Comparison of ENCODE assay signal across 24 mouse cellular contexts in genomic region chr3:145872680-145873079, GRCm38 (mm10). TPM values are rescaled to one million over a fixed set of nuclear protein-coding genes. Genes with fewer than 3 reads are reported as not detected.
DNase-seq lines count a peak whose midpoint lies in the region; TF ChIP-seq lines count a peak whose summit lies in the region.
"Had no signal": no experiment of that assay in that cellular context is flagged by ENCODE, and none has a peak within 500 bp of the region (broad histone marks: within the 10 kb centered on the region; RNA-seq: fewer than 3 reads in every experiment).

No protein-coding gene starts in this region.

- H3ac ChIP-seq in myocyte (ENCODE audit: control insufficient read depth, insufficient read length), result no peak overlapping the region

- H3K27me3 ChIP-seq in heart, embryonic 10.5 days (ENCODE audit: insufficient read depth, poor library complexity, severe bottlenecking), result no peaks in the 10 kb centered on the region
- H3K27me3 ChIP-seq in ES-Bruce4 (ENCODE audit: control insufficient read depth, insufficient read depth, low read length, poor library complexity, severe bottlenecking) (no peaks in the 10 kb centered on the region), myocyte (ENCODE audit: control insufficient read depth, insufficient read depth, insufficient read length) (no peaks in the 10 kb centered on the region)
- H3K27me3 ChIP-seq: embryonic facial prominence, embryonic 15.5 days; limb, embryonic 12.5 days; liver, embryonic 12.5 days; Patski; stomach, embryonic 15.5 days had no signal

- peak overlapping the region; percentile 18; the same call in 1 of the 2 replicates for H3K9ac ChIP-seq in ES-Bruce4 (ENCODE audit: low read depth, poor library complexity, severe bottlenecking)
- H3K9ac ChIP-seq: embryonic facial prominence, embryonic 15.5 days; limb, embryonic 12.5 days; liver, embryonic 12.5 days; stomach, embryonic 15.5 days had no signal

- peak; percentile 25 to 42 for DNase-seq in cerebellum, postnatal 14 days
- no peak for DNase-seq in cerebellum, adult 11 months
- peak; percentile 52 to 68 for DNase-seq in heart, adult 18-20 months
- no peak for DNase-seq in heart, embryonic 10.5 days (ENCODE audit: low spot score)
- no peak for DNase-seq in left cerebral cortex, adult 11 months (ENCODE audit: low spot score)
- DNase-seq: adrenal gland, adult 8-10 months; kidney, adult 9 months; kidney, postnatal 25 days; lung, adult 18-20 months; lung, postnatal 10 days; right cerebral cortex, postnatal 4 days; thymus, adult 18-20 months; thymus, postnatal 4 days had no signal

- no peak for TF ChIP-seq CTCF in ES-Bruce4 (IDR thresholded peaks at IDR 0.05; ENCODE audit: low read depth, low read length)

- 87% methylated on average over 9 of the region's 9 CpGs for WGBS in heart, embryonic 10.5 days

- TF ChIP-seq EP300 in ES-Bruce4 (IDR thresholded peaks at IDR 0.05; ENCODE audit: insufficient read depth, low read depth, low read length), result no peak

- H3K36me3 ChIP-seq in heart, embryonic 10.5 days, result no peaks in the 10 kb centered on the region
- H3K36me3 ChIP-seq in ES-Bruce4 (ENCODE audit: control insufficient read depth, insufficient read depth, low read length, poor library complexity, severe bottlenecking), result no peaks in the 10 kb centered on the region
- no peaks in the 10 kb centered on the region for H3K36me3 ChIP-seq in myocyte (ENCODE audit: control insufficient read depth, insufficient read depth)
- H3K36me3 ChIP-seq: embryonic facial prominence, embryonic 15.5 days; G1E; limb, embryonic 12.5 days; liver, embryonic 12.5 days; midbrain, embryonic 10.5 days; stomach, embryonic 15.5 days had no signal

- no peaks in the 10 kb centered on the region for H3K79me2 ChIP-seq in myocyte (ENCODE audit: control insufficient read depth, insufficient read depth)

- no peak overlapping the region for H3K4me3 ChIP-seq in heart, embryonic 10.5 days
- peak overlapping the region; percentile 78 for H3K4me3 ChIP-seq in ES-Bruce4 (ENCODE audit: low read depth, low read length)
- H3K4me3 ChIP-seq in myocyte, result no peak overlapping the region
- H3K4me3 ChIP-seq: embryonic facial prominence, embryonic 15.5 days; layer of hippocampus, adult 2 months; limb, embryonic 12.5 days; liver, embryonic 12.5 days; midbrain, embryonic 10.5 days; stomach, embryonic 15.5 days had no signal

- peaks cover 8% of the 10 kb centered on the region; the same call in 1 of the 2 replicates for H3K4me1 ChIP-seq in heart, embryonic 10.5 days
- H3K4me1 ChIP-seq in ES-Bruce4 (ENCODE audit: control insufficient read depth, insufficient read depth, low read length), result no peaks in the 10 kb centered on the region
- H3K4me1 ChIP-seq: embryonic facial prominence, embryonic 15.5 days; liver, embryonic 12.5 days; stomach, embryonic 15.5 days had no signal

- peak overlapping the region; percentile 46 for H3K4me2 ChIP-seq in myocyte (ENCODE audit: low read depth)
- H3K4me2 ChIP-seq: embryonic facial prominence, embryonic 15.5 days; limb, embryonic 12.5 days; liver, embryonic 12.5 days; stomach, embryonic 15.5 days had no signal

- no peak for TF ChIP-seq POLR2A in ES-Bruce4 (IDR thresholded peaks at IDR 0.05; ENCODE audit: insufficient read depth, low read length)
- TF ChIP-seq POLR2A in myocyte (IDR thresholded peaks at IDR 0.05; ENCODE audit: insufficient read length, low read depth), result no peak

- H3K27ac ChIP-seq in heart, embryonic 10.5 days, result no peak overlapping the region
- no peak overlapping the region; the same call in 1 of the 2 replicates for H3K27ac ChIP-seq in ES-Bruce4 (ENCODE audit: insufficient read depth, low read length)
- H3K27ac ChIP-seq: embryonic facial prominence, embryonic 15.5 days; hindbrain, postnatal 0 days; layer of hippocampus, adult 2 months; limb, embryonic 12.5 days; liver, embryonic 12.5 days; midbrain, embryonic 10.5 days; stomach, embryonic 15.5 days had no signal

- H3K9me3 ChIP-seq in heart, embryonic 10.5 days, result no peaks in the 10 kb centered on the region
- no peaks in the 10 kb centered on the region for H3K9me3 ChIP-seq in ES-Bruce4 (replicated peaks; ENCODE audit: control insufficient read depth, insufficient read depth, low read length, poor library complexity, severe bottlenecking)
- H3K9me3 ChIP-seq: embryonic facial prominence, embryonic 15.5 days; G1E; limb, embryonic 12.5 days; liver, embryonic 12.5 days; midbrain, embryonic 10.5 days; stomach, embryonic 15.5 days had no signal

TF ChIP-seq in myocyte, 11 proteins besides CTCF, POLR2A, EP300 and RAD21:
- TF ChIP-seq MAX (IDR thresholded peaks at IDR 0.05; ENCODE audit: low read depth) (no peak), USF1 (IDR thresholded peaks at IDR 0.05; ENCODE audit: low read depth) (no peak), CEBPB (IDR thresholded peaks at IDR 0.05; ENCODE audit: insufficient read depth, poor library complexity, severe bottlenecking) (no peak), MYOD1 (IDR thresholded peaks at IDR 0.05; ENCODE audit: control insufficient read depth in 1 of 3, insufficient read length in 2 of 3, low read depth in 2 of 3) (no peak), SRF (IDR thresholded peaks at IDR 0.05; ENCODE audit: control insufficient read depth, insufficient read length, low read depth) (no peak), TCF3 (IDR thresholded peaks at IDR 0.05; ENCODE audit: insufficient read length, low read depth) (no peak), MYOG (IDR thresholded peaks at IDR 0.05; ENCODE audit: control insufficient read depth in 1 of 3, insufficient read depth in 1 of 3, insufficient read length in 2 of 3, low read depth in 2 of 3) (no peak), TCF12 (IDR thresholded peaks at IDR 0.05; ENCODE audit: insufficient read depth, poor library complexity, severe bottlenecking) (no peak), REST (IDR thresholded peaks at IDR 0.05; ENCODE audit: insufficient read depth, insufficient read length) (no peak), POLR2AphosphoS2 (IDR thresholded peaks at IDR 0.05; ENCODE audit: insufficient read length, low read depth) (no peak), E2F4 (IDR thresholded peaks at IDR 0.05; ENCODE audit: insufficient read depth) (no peak)

RNA-seq across cellular contexts. Expression of gene Bcl10, which starts 49.9 kb away (rescaled TPM):
- 10 to 100 TPM; 16.1 to 16.5 TPM for total RNA-seq in heart, adult 18-20 months (2021)
- 39.1 and 41.1 TPM in 2 replicates for polyA plus RNA-seq in heart, embryonic 10.5 days (2016; fragmentation: Nextera tagmentation; extraction: Ambion mirVana)
- polyA plus RNA-seq in ES-Bruce4 (2011; ENCODE audit: insufficient read depth, insufficient read length, low read depth, missing spikeins) (39.1 and 43.2 TPM in 2 replicates), myocyte (2012; fragmentation: generic; extraction: Trizol) (25.9 TPM)

Comparison
In these comparisons a context has a peak if more than half of its experiments do, and no peak if none do; other contexts are left out.
1. DNase-seq: peak in cerebellum, postnatal 14 days (2 of 2) and heart, adult 18-20 months (2 of 2); none in cerebellum, adult 11 months (single experiment), heart, embryonic 10.5 days (single experiment) and left cerebral cortex, adult 11 months (single experiment).